Mouse (Mus musculus) ES-Bruce4 (cell line): ENCODE measurements around the gene Gabrb3.

Experiments used
- CTCF ChIP-seq: IDR thresholded peaks from one replicate; pipeline ENCODE4 v1.8.1; 2011; ENCODE audit warnings: low read depth, low read length
- EP300 ChIP-seq: IDR thresholded peaks from 2 replicates; pipeline ENCODE4 v1.6.1; 2011; ENCODE audit warnings: low read depth, low read length; ENCODE audit not compliant: insufficient read depth
- POLR2A ChIP-seq: IDR thresholded peaks from one replicate; pipeline ENCODE4 v1.8.1; 2011; ENCODE audit warnings: low read length; ENCODE audit not compliant: insufficient read depth

- TF ChIP-seq POLR2A: no peak
- TF ChIP-seq CTCF: no peak
- TF ChIP-seq EP300: no peak
These were observed 6.6 kb upstream of the Gabrb3 start for GRCm38 (mm10) chr7:57412896-57413295.
